Mouse (Mus musculus) olfactory bulb, adult 2 months (tissue): ENCODE results near the gene Fibp. TPM values are rescaled to one million over a fixed set of nuclear protein-coding genes. Genes with fewer than 3 reads are reported as not detected.
"Not testable (repeated sequence)": the region's sequence is repeated elsewhere in the genome, so short reads cannot be mapped to it uniquely, and the experiment has no call there.

Experiments
- H3K27ac ChIP-seq: fragments of 200-500 bp; 2 replicates; pipeline ENCODE4 v1.5.1; 2012; ENCODE audit warnings: low read depth, low read length; ENCODE audit not compliant: insufficient read depth
- H3K4me1 ChIP-seq: fragments of 200-500 bp; 2 replicates; pipeline ENCODE4 v1.6.1; 2012; ENCODE audit warnings: low read length; ENCODE audit not compliant: control insufficient read depth, insufficient read depth
- H3K4me3 ChIP-seq: fragments of 200-500 bp; 2 replicates; pipeline ENCODE4 v1.5.1; 2012; ENCODE audit warnings: mild to moderate bottlenecking, low read depth, low read length, moderate library complexity; ENCODE audit not compliant: insufficient read depth
- CTCF ChIP-seq: fragments of 200-500 bp; IDR thresholded peaks from 2 replicates; pipeline ENCODE4 v1.5.1; 2012; ENCODE audit warnings: low read depth, mild to moderate bottlenecking, low read length, moderate library complexity; ENCODE audit not compliant: insufficient read depth
- POLR2A ChIP-seq: fragments of 200-500 bp; IDR thresholded peaks from 2 replicates; pipeline ENCODE4 v1.6.1; 2012; ENCODE audit warnings: mild to moderate bottlenecking, low read depth, low read length, moderate library complexity; ENCODE audit not compliant: insufficient read depth
- WGBS: fragments of 180-500 bp; shearing (Covaris S2); methylation state at CpG from one replicate; pipeline ENCODE4 v1.1.7; 2018; 5-methylcytosine and 5-hydroxymethylcytosine counted together
- polyA plus RNA-seq: library from polyadenylated mRNA; stranded (reverse); fragments of >200 nt; gene quantifications from 2 replicates; pipeline ENCODE4 v1.2.4, GENCODE M21; 2012; ENCODE audit warnings: low replicate concordance; ENCODE audit not compliant: missing spikeins, insufficient read depth, insufficient read length

Gene Fibp
- polyA plus RNA-seq, 1 experiment, result not detected

- Histone ChIP-seq H3K4me3 (no peak overlapping the region), H3K4me1 (peaks cover 9% of the 10 kb centered on the region), H3K27ac (no peak overlapping the region)
- TF ChIP-seq CTCF (no peak), POLR2A (no peak)
- 93% methylated on average over 19 of the region's 19 CpGs for WGBS
Measured at GRCm38 (mm10) chr19:5483386-5484359, 23.3 kb downstream of the Fibp start.

DNA sequence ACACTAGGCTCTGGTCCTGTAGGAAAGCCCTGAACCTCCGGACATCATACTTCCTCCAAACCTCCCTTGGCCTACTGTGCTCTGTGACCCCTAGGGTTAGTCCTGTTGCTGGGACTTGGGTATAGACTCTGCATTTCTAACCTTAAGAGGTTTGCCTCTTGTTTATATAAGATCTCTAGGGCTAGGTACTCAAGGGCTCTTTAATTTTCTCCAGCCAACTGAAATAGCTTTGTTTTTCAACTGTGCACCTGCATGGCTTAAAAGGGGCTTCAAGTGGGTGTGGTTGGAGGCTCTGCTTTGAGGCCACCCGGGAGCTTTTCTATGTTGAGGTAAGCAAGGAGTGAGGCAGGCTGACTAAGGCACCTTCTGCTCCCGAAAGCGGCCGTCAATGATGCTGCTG, 24.1 kb downstream of the Fibp start:
- Histone ChIP-seq H3K4me3 (no peak overlapping the region), H3K27ac (no peak overlapping the region), H3K4me1 (peaks cover 15% of the 10 kb centered on the region)
- 89% methylated on average over 5 of the region's 5 CpGs for WGBS
- TF ChIP-seq POLR2A, result no peak
- TF ChIP-seq CTCF, result no peak

DNA sequence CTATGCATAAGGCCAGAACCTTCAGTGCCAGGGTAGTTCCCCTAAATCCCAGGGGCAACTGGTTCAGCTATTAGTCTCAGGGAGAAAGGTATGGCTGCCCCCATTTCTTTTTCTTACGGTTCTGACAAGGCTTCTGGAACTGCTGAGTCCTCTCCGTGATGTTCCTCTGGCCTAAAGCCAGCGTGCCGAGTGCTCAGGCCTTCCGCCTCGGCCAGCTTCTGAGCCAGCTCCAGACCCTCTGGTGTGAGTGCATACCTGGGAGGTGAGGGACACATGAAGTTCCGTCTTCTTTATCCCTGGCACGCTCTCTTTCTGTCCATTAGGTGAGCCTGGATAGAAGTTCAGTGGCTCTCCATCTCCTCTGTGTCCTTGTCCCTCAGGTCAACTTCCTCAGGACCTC, 25.0 kb downstream of the Fibp start:
- TF ChIP-seq POLR2A (no peak), CTCF (no peak)
- H3K4me3 ChIP-seq, result no peak overlapping the region
- 80% methylated on average over 8 of the region's 8 CpGs for WGBS
- H3K4me1 ChIP-seq, result peaks cover 17% of the 10 kb centered on the region
- no peak overlapping the region for H3K27ac ChIP-seq

DNA sequence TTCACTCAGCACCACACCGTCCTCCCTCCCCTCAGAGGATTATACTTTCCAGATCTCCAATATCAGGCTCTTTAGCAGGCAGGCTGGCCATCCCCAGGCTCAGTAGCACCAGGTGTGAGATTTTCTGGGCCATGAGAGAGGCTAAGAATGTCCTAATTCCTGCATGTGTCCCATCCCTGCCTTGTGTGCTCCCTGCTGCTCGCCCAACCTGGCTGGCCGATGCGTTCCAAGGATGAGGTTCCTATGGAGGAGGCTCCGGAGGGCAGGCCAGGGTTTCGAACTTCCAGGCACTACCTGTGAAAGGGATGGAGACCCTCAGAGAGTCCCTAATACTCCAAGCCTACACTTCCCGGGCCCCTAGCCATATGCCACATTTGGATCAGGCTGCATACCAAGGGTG, 25.4 kb downstream of the Fibp start:
- Histone ChIP-seq H3K4me1 (peaks cover 17% of the 10 kb centered on the region), H3K27ac (no peak overlapping the region), H3K4me3 (no peak overlapping the region)
- WGBS, result 96% methylated on average over 7 of the region's 7 CpGs
- TF ChIP-seq CTCF, result no peak
- no peak for TF ChIP-seq POLR2A

- WGBS, result 83% methylated on average over 8 of the region's 8 CpGs
- Histone ChIP-seq H3K4me1 (peaks cover 17% of the 10 kb centered on the region), H3K27ac (no peak overlapping the region), H3K4me3 (no peak overlapping the region)
- TF ChIP-seq CTCF (no peak), POLR2A (no peak)
Measured at GRCm38 (mm10) chr19:5486286-5486685, 25.9 kb downstream of the Fibp start.

DNA sequence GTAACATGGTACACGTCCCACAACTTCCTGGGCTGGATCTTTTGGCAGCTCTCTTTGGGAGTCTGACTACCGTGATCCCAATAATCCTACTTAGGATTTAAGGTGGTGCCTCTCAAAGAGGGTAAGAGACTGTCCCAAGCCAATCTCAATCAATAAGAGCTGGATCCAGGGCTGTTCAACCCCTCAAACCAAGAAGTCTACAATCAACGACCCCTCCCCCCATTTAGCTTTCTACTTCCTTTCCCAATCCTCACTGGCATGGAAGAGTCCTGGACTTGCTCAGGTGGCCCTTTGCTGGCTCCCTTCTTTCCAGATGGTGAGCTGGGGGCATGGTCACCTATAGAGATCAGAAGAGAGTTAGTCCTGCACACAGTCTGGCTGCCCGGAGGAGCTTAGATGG, 26.4 kb downstream of the Fibp start:
- H3K4me3 ChIP-seq, result no peak overlapping the region
- no peak for TF ChIP-seq POLR2A
- no peak for TF ChIP-seq CTCF
- WGBS, result 78% methylated on average over 4 of the region's 4 CpGs
- peaks cover 17% of the 10 kb centered on the region for H3K4me1 ChIP-seq
- H3K27ac ChIP-seq, result no peak overlapping the region

DNA sequence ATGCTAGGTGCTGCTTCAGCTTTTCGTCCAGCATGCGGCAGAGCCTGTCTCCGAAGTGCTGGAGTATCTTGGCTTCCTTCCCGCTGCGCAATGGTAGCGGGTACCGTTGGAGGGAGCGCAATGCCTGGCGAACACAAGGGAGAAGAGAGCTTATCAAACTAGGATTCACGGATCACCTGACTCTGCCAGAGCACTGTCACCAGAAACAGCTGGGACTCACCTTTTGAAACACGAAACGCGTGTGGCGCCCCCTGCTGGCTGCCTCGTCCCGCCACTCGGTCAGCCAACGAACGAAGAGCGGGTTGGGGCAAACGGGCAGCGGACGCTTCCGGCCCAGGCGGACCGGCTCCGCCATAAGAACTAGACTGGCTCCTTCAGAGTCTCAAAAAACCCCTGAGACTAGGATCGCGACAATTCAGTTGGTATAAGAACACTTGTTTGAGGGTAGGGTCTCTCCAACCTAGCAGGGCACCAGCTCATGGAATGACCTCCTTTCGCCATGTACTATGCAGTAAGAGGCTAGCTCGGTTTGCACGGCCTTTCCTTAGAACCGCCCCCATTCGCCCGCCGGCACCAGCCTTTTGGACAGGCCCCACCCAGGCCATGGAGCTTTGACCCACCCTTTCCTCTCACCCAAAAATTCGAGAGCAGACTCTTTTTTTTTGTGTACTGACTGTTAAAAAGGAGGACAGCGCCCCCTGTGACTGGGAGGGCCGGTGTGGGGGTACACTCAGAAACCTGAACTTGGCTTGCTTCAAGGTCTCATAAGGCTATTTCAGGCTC, 27.5 kb downstream of the Fibp start, which contains the start of gene Mus81:
TSS of gene Mus81 (minus strand) at position 635 of the 783 bp plus-strand sequence.
- Histone ChIP-seq H3K4me1 (peaks cover 23% of the 10 kb centered on the region), H3K4me3 (peak within 1 kb of the TSS; percentile 78), H3K27ac (peak within 1 kb of the TSS; percentile 100)
- peak; percentile 57 for TF ChIP-seq POLR2A
- peak; percentile 97 for TF ChIP-seq CTCF
- 0% methylated on average over 39 of the region's 39 CpGs for WGBS

GRCm38 (mm10) chr19:5488878-5489571, 28.6 kb downstream of the Fibp start:
- Histone ChIP-seq H3K4me1 (peaks cover 29% of the 10 kb centered on the region), H3K4me3 (peak overlapping the region; percentile 68), H3K27ac (peak overlapping the region; percentile 100)
- TF ChIP-seq CTCF (0 out of 2 replicates have a peak, but pooled peaks have one; percentile 12), POLR2A (peak; percentile 33)
- under 1% methylated on average over 26 of the region's 26 CpGs for WGBS

DNA sequence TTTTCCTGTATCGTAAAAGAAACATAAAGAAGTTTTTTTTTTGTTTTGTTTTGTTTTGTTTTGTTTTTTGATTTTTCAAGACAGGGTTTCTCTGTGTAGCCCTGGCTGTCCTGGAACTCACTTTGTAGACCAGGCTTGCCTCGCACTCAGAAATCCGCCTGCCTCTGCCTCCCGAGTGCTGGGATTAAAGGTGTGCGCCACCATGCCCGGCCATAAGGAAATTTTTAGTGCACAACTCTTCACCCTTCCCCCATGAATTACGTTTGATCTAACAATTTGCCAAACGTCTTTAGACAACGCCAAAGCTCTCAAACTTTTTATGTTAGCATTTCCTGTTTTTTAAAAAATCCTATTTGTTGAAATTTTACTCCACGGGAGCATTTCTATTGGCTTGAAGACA, 29.3 kb downstream of the Fibp start:
- Histone ChIP-seq H3K27ac (peak overlapping the region; percentile 32; the same call in 1 of the 2 replicates), H3K4me1 (peaks cover 29% of the 10 kb centered on the region)
- H3K4me3 ChIP-seq, result not testable (repeated sequence)
- 21% methylated on average over 10 of the region's 10 CpGs for WGBS
